Mouse (Mus musculus) C2C12 (cell line): ENCODE results near the gene P4htm.
"Not testable (repeated sequence)": the region's sequence is repeated elsewhere in the genome, so short reads cannot be mapped to it uniquely, and the experiment has no call there.

Experiments
- CTCF ChIP-seq: IDR thresholded peaks from one replicate; pipeline ENCODE4 v1.5.1; 2011; ENCODE audit not compliant: control insufficient read depth, insufficient read depth, insufficient read length
- MAX ChIP-seq: IDR thresholded peaks from one replicate; pipeline ENCODE4 v1.6.1; 2011; ENCODE audit warnings: mild to moderate bottlenecking, control low read depth
- MYOD1 ChIP-seq: IDR thresholded peaks from one replicate; pipeline ENCODE4 v1.6.1; 2011; ENCODE audit warnings: low read depth; ENCODE audit not compliant: control insufficient read depth, insufficient read length
- MYOG ChIP-seq: IDR thresholded peaks from one replicate; pipeline ENCODE4 v1.6.1; 2011; ENCODE audit not compliant: control insufficient read depth, insufficient read length; ENCODE audit errors: extremely low read depth
- USF1 ChIP-seq: IDR thresholded peaks from one replicate; pipeline ENCODE4 v1.6.1; 2011; ENCODE audit warnings: low read depth, mild to moderate bottlenecking, control low read depth, moderate library complexity

- TF ChIP-seq MAX, USF1, CTCF, MYOD1, MYOG: not testable (repeated sequence)
These were observed 10.5 kb upstream of the P4htm start for GRCm38 (mm10) chr9:108607929-108608328.
